Mouse (Mus musculus): ENCODE results near the gene Procr.

DNA sequence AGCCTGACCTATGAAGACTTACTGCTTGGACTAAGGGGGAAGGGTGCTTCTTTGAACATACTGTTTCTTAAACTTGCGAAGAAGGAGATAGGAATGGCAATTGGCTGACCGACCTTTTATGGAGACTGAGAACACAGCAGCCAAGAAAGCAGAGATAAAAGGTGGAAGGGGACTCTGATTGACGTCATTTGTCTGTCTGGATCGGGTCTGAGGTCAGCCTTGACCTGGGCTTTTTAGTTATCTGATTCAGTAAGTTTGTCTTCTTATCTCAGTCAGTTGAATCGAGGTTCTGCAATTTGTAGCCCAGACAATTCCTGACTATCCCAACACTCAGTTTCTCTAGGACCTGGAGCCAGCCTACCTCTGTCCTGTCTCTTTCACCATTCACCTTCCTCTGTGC, 26.9 kb upstream of the Procr start:
- no peak for TF ChIP-seq ZNF384 (IDR thresholded peaks at IDR 0.05; ENCODE audit: low read depth, low read length)
- TF ChIP-seq ZC3H11A (IDR thresholded peaks at IDR 0.05; ENCODE audit: borderline replicate concordance, low read depth, low read length) = no peak
- no peak for TF ChIP-seq HCFC1 (IDR thresholded peaks at IDR 0.05; ENCODE audit: borderline replicate concordance, insufficient read depth, low read length)
